26 mouse cellular contexts compared by ENCODE assay signal in the genomic region with DNA sequence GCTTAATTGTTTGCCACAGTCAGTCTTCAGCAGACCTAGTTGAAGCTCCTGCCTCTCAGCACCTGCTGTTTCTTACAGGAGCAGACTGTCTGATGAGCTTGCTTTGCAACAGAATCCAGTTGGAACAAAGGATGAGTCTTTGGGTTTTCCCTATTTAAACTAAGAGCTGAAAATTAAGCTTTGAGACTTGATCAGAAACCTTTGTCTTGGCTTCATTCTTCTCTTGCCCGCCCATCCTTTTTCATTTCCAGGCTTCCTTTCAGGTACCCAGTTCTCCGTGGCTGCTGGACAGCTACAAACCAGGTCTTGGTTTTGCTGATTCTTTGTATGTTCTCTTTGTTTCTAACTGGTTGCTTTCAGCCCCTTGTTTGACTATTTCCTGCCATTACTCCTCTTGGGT.
"Had no signal": no experiment of that assay in that cellular context is flagged by ENCODE, and none has a peak within 500 bp of the region (broad histone marks: within the 10 kb centered on the region; RNA-seq: fewer than 3 reads in every experiment).

No protein-coding gene starts in this region.

- H3K36me3 ChIP-seq: heart, embryonic 13.5 days; heart, embryonic 15.5 days; hindbrain, embryonic 13.5 days; hindbrain, embryonic 15.5 days; kidney, embryonic 15.5 days; limb, embryonic 13.5 days; limb, embryonic 15.5 days; liver, embryonic 13.5 days; liver, embryonic 15.5 days had no signal

- H3K4me1 ChIP-seq: heart, embryonic 13.5 days; heart, embryonic 15.5 days; hindbrain, embryonic 13.5 days; hindbrain, embryonic 15.5 days; kidney, embryonic 15.5 days; limb, embryonic 13.5 days; limb, embryonic 15.5 days; liver, embryonic 13.5 days; liver, embryonic 15.5 days had no signal

- H3K4me3 ChIP-seq: heart, adult 2 months; heart, embryonic 13.5 days; heart, embryonic 15.5 days; hindbrain, embryonic 13.5 days; hindbrain, embryonic 15.5 days; kidney, embryonic 15.5 days; limb, embryonic 13.5 days; limb, embryonic 15.5 days; liver, embryonic 13.5 days; liver, embryonic 15.5 days had no signal

- H3K27me3 ChIP-seq: heart, embryonic 13.5 days; heart, embryonic 15.5 days; hindbrain, embryonic 13.5 days; hindbrain, embryonic 15.5 days; kidney, embryonic 15.5 days; limb, embryonic 13.5 days; limb, embryonic 15.5 days; liver, embryonic 13.5 days; liver, embryonic 15.5 days had no signal

- ATAC-seq: hindbrain, postnatal 0 days; intestine, embryonic 16.5 days had no signal

- DNase-seq: gastrocnemius, postnatal 14 days; gastrocnemius, postnatal 36 days; heart, adult 11 months; heart, adult 2 months; heart, postnatal 14 days; heart, postnatal 36 days; kidney, adult 11 months; kidney, adult 2 months; kidney, adult 9 months; kidney, postnatal 14 days; layer of hippocampus, adult 9-11 months; layer of hippocampus, postnatal 36 days; left cerebral cortex, postnatal 4 days; liver, embryonic 13.5 days had no signal

- H3K4me2 ChIP-seq: heart, embryonic 11.5 days; heart, embryonic 13.5 days; heart, embryonic 15.5 days; hindbrain, embryonic 13.5 days; hindbrain, embryonic 15.5 days; kidney, embryonic 15.5 days; limb, embryonic 13.5 days; limb, embryonic 15.5 days; liver, embryonic 13.5 days; liver, embryonic 15.5 days had no signal

- H3K9me3 ChIP-seq: heart, embryonic 15.5 days; limb, embryonic 15.5 days; liver, embryonic 13.5 days; liver, embryonic 15.5 days had no signal

- H3K9ac ChIP-seq: heart, embryonic 13.5 days; heart, embryonic 15.5 days; hindbrain, embryonic 13.5 days; hindbrain, embryonic 15.5 days; kidney, embryonic 15.5 days; limb, embryonic 13.5 days; limb, embryonic 15.5 days; liver, embryonic 13.5 days; liver, embryonic 15.5 days had no signal

- H3K27ac ChIP-seq: heart, adult 2 months; heart, embryonic 13.5 days; heart, embryonic 15.5 days; hindbrain, embryonic 13.5 days; hindbrain, embryonic 15.5 days; hindbrain, postnatal 0 days; kidney, embryonic 15.5 days; kidney, postnatal 0 days; limb, embryonic 13.5 days; limb, embryonic 15.5 days; liver, embryonic 13.5 days; liver, embryonic 15.5 days had no signal
